Mouse (Mus musculus) midbrain, embryonic 12.5 days (tissue): ENCODE results near the gene Snrnp27. TPM values are rescaled to one million over a fixed set of nuclear protein-coding genes. Genes with fewer than 3 reads are reported as not detected.

Experiments
- ATAC-seq: fragments of 200-750 bp; cut with Nextera tagmentation; 2 replicates; pipeline ENCODE4 v1.8.0; 2017; ENCODE audit warnings: low read depth, moderate TSS enrichment, moderate library complexity; ENCODE audit not compliant: low FRiP score
- H3K27ac ChIP-seq: fragments of 300-500 bp; sonication (generic); replicated peaks from 2 replicates; pipeline ENCODE4 v1.5.1; 2016; ENCODE audit warnings: mild to moderate bottlenecking
- H3K27me3 ChIP-seq: fragments of 300-500 bp; sonication (generic); 2 replicates; pipeline ENCODE4 v1.6.1; 2016; ENCODE audit warnings: mild to moderate bottlenecking
- H3K36me3 ChIP-seq: fragments of 300-500 bp; sonication (generic); 2 replicates; pipeline ENCODE4 v1.6.1; 2016
- H3K4me1 ChIP-seq: fragments of 300-500 bp; sonication (generic); 2 replicates; pipeline ENCODE4 v1.6.1; 2016
- H3K4me2 ChIP-seq: fragments of 300-500 bp; sonication (generic); replicated peaks from 2 replicates; pipeline ENCODE4 v1.6.1; 2016; ENCODE audit warnings: mild to moderate bottlenecking, moderate library complexity
- H3K4me3 ChIP-seq: fragments of 300-500 bp; sonication (generic); 2 replicates; pipeline ENCODE4 v1.5.1; 2016; ENCODE audit warnings: mild to moderate bottlenecking
- H3K9ac ChIP-seq: fragments of 300-500 bp; sonication (generic); replicated peaks from 2 replicates; pipeline ENCODE4 v1.6.1; 2016; ENCODE audit warnings: mild to moderate bottlenecking, moderate library complexity
- H3K9me3 ChIP-seq: fragments of 300-500 bp; sonication (generic); 2 replicates; pipeline ENCODE4 v1.6.1; 2016; ENCODE audit warnings: mild to moderate bottlenecking
- WGBS: fragments of 180-500 bp; shearing (Covaris S2); methylation state at CpG from one replicate; pipeline ENCODE4 v1.1.7; 2016; 5-methylcytosine and 5-hydroxymethylcytosine counted together
- polyA plus RNA-seq: library from polyadenylated mRNA; unstranded; fragments of >200 nt; fragmentation: Nextera tagmentation; extraction: Ambion mirVana; gene quantifications from 2 replicates; pipeline ENCODE4 v1.2.1, GENCODE M21; 2016

The Snrnp27 gene
- polyA plus RNA-seq, 1 experiment from 2014 or later = 127 TPM

- WGBS = 78% methylated on average over 9 of the region's 9 CpGs
- Histone ChIP-seq H3K27ac (no peak overlapping the region), H3K27me3 (no peaks in the 10 kb centered on the region), H3K36me3 (peaks cover 60% of the 10 kb centered on the region), H3K4me1 (no peaks in the 10 kb centered on the region), H3K9me3 (no peaks in the 10 kb centered on the region), H3K4me3 (no peak overlapping the region), H3K9ac (no peak overlapping the region), H3K4me2 (no peak overlapping the region)
- ATAC-seq = no peak
Measured at GRCm38 (mm10) chr6:86654270-86654916, 29.9 kb downstream of the Snrnp27 start.

- Histone ChIP-seq H3K4me1 (no peaks in the 10 kb centered on the region), H3K27me3 (no peaks in the 10 kb centered on the region), H3K36me3 (peaks cover 62% of the 10 kb centered on the region), H3K4me2 (no peak overlapping the region), H3K9me3 (no peaks in the 10 kb centered on the region), H3K4me3 (no peak overlapping the region), H3K9ac (no peak overlapping the region), H3K27ac (no peak overlapping the region)
- WGBS = 91% methylated on average over 6 of the region's 6 CpGs
- ATAC-seq = no peak
Measured at GRCm38 (mm10) chr6:86653026-86653425, 31.3 kb downstream of the Snrnp27 start.

GRCm38 (mm10) chr6:86646143-86646542 lies 38.2 kb downstream of the Snrnp27 start:
- Histone ChIP-seq H3K4me3 (no peak overlapping the region), H3K9ac (no peak overlapping the region), H3K27ac (no peak overlapping the region), H3K36me3 (peaks cover 29% of the 10 kb centered on the region), H3K4me2 (no peak overlapping the region), H3K27me3 (no peaks in the 10 kb centered on the region), H3K4me1 (no peaks in the 10 kb centered on the region), H3K9me3 (no peaks in the 10 kb centered on the region)
- ATAC-seq = no peak
- WGBS = 80% methylated on average over 7 of the region's 7 CpGs

GRCm38 (mm10) chr6:86645551-86645950 lies 38.8 kb downstream of the Snrnp27 start:
- ATAC-seq = no peak
- H3K27ac ChIP-seq = no peak overlapping the region
- H3K9ac ChIP-seq = no peak overlapping the region
- no peaks in the 10 kb centered on the region for H3K9me3 ChIP-seq
- no peak overlapping the region for H3K4me3 ChIP-seq
- H3K4me2 ChIP-seq = no peak overlapping the region
- H3K4me1 ChIP-seq = no peaks in the 10 kb centered on the region
- 83% methylated on average over 4 of the region's 4 CpGs for WGBS
- peaks cover 24% of the 10 kb centered on the region for H3K36me3 ChIP-seq
- H3K27me3 ChIP-seq = no peaks in the 10 kb centered on the region

- no peaks in the 10 kb centered on the region for H3K4me1 ChIP-seq
- 85% methylated on average over 3 of the region's 3 CpGs for WGBS
- no peak overlapping the region for H3K27ac ChIP-seq
- no peak overlapping the region for H3K9ac ChIP-seq
- H3K9me3 ChIP-seq = no peaks in the 10 kb centered on the region
- peaks cover 17% of the 10 kb centered on the region for H3K36me3 ChIP-seq
- ATAC-seq = no peak
- no peak overlapping the region for H3K4me3 ChIP-seq
- H3K4me2 ChIP-seq = no peak overlapping the region
- no peaks in the 10 kb centered on the region for H3K27me3 ChIP-seq
Measured at GRCm38 (mm10) chr6:86644775-86645400, 39.4 kb downstream of the Snrnp27 start.

GRCm38 (mm10) chr6:86641716-86642115 lies 42.6 kb downstream of the Snrnp27 start:
- H3K36me3 ChIP-seq = no peaks in the 10 kb centered on the region
- no peak overlapping the region for H3K4me2 ChIP-seq
- H3K27ac ChIP-seq = no peak overlapping the region
- H3K9ac ChIP-seq = no peak overlapping the region
- H3K4me1 ChIP-seq = no peaks in the 10 kb centered on the region
- no peaks in the 10 kb centered on the region for H3K9me3 ChIP-seq
- 65% methylated on average over 8 of the region's 8 CpGs for WGBS
- ATAC-seq = no peak
- no peak overlapping the region for H3K4me3 ChIP-seq
- H3K27me3 ChIP-seq = no peaks in the 10 kb centered on the region

GRCm38 (mm10) chr6:86640776-86641175 lies 43.5 kb downstream of the Snrnp27 start:
- H3K27ac ChIP-seq = no peak overlapping the region
- ATAC-seq = no peak
- WGBS = 90% methylated on average over 8 of the region's 8 CpGs
- no peak overlapping the region for H3K4me2 ChIP-seq
- H3K9me3 ChIP-seq = no peaks in the 10 kb centered on the region
- no peak overlapping the region for H3K9ac ChIP-seq
- H3K4me3 ChIP-seq = no peak overlapping the region
- H3K36me3 ChIP-seq = no peaks in the 10 kb centered on the region
- no peaks in the 10 kb centered on the region for H3K4me1 ChIP-seq
- no peaks in the 10 kb centered on the region for H3K27me3 ChIP-seq

GRCm38 (mm10) chr6:86640161-86640560 lies 44.2 kb downstream of the Snrnp27 start:
- no peak overlapping the region for H3K4me3 ChIP-seq
- no peaks in the 10 kb centered on the region for H3K9me3 ChIP-seq
- no peak overlapping the region for H3K27ac ChIP-seq
- H3K4me1 ChIP-seq = no peaks in the 10 kb centered on the region
- no peak overlapping the region for H3K9ac ChIP-seq
- ATAC-seq = no peak
- H3K4me2 ChIP-seq = no peak overlapping the region
- 78% methylated on average over 3 of the region's 3 CpGs for WGBS
- H3K36me3 ChIP-seq = no peaks in the 10 kb centered on the region
- no peaks in the 10 kb centered on the region for H3K27me3 ChIP-seq

- H3K36me3 ChIP-seq = no peaks in the 10 kb centered on the region
- H3K4me2 ChIP-seq = no peak overlapping the region
- no peaks in the 10 kb centered on the region for H3K4me1 ChIP-seq
- H3K27me3 ChIP-seq = no peaks in the 10 kb centered on the region
- WGBS = 81% methylated on average over 18 of the region's 18 CpGs
- ATAC-seq = no peak
- H3K27ac ChIP-seq = no peak overlapping the region
- no peak overlapping the region for H3K9ac ChIP-seq
- no peaks in the 10 kb centered on the region for H3K9me3 ChIP-seq
- no peak overlapping the region for H3K4me3 ChIP-seq
Measured at GRCm38 (mm10) chr6:86639180-86640160, 44.9 kb downstream of the Snrnp27 start.

GRCm38 (mm10) chr6:86638434-86638833 lies 45.9 kb downstream of the Snrnp27 start:
- Histone ChIP-seq H3K27ac (no peak overlapping the region), H3K9me3 (no peaks in the 10 kb centered on the region), H3K4me3 (no peak overlapping the region), H3K4me1 (no peaks in the 10 kb centered on the region), H3K9ac (no peak overlapping the region), H3K27me3 (no peaks in the 10 kb centered on the region), H3K4me2 (no peak overlapping the region), H3K36me3 (no peaks in the 10 kb centered on the region)
- ATAC-seq = no peak
- 19% methylated on average over 2 of the region's 2 CpGs for WGBS

- Histone ChIP-seq H3K9me3 (no peaks in the 10 kb centered on the region), H3K9ac (no peak overlapping the region), H3K27ac (no peak overlapping the region), H3K4me3 (no peak overlapping the region), H3K36me3 (no peaks in the 10 kb centered on the region), H3K4me2 (no peak overlapping the region), H3K4me1 (no peaks in the 10 kb centered on the region), H3K27me3 (no peaks in the 10 kb centered on the region)
- WGBS = 80% methylated on average over 2 of the region's 2 CpGs
- ATAC-seq = no peak
Measured at GRCm38 (mm10) chr6:86637860-86638259, 46.5 kb downstream of the Snrnp27 start.
